Mouse (Mus musculus) stomach, embryonic 15.5 days (tissue): Measurements from ENCODE around the gene Gm10282. TPM values are rescaled to one million over a fixed set of nuclear protein-coding genes. Genes with fewer than 3 reads are reported as not detected.
A peak's percentile ranks its signal among the peaks of the same experiment; 100 is the strongest.

Experiments
- ATAC-seq: fragments of 200-750 bp; cut with Nextera tagmentation; 2 replicates; pipeline ENCODE4 v1.8.0; 2017; ENCODE audit warnings: low read depth, moderate number of reproducible peaks, moderate TSS enrichment; ENCODE audit not compliant: insufficient read depth, low FRiP score
- H3K27ac ChIP-seq: fragments of 300-500 bp; sonication (generic); 2 replicates; pipeline ENCODE4 v1.5.1; 2015; ENCODE audit warnings: mild to moderate bottlenecking, inconsistent platforms
- H3K27me3 ChIP-seq: fragments of 300-500 bp; sonication (generic); replicated peaks from 2 replicates; pipeline ENCODE4 v1.6.1; 2015; ENCODE audit warnings: inconsistent platforms
- H3K36me3 ChIP-seq: fragments of 300-500 bp; sonication (generic); 2 replicates; pipeline ENCODE4 v1.6.1; 2015; ENCODE audit warnings: inconsistent platforms
- H3K4me1 ChIP-seq: fragments of 300-500 bp; sonication (generic); 2 replicates; pipeline ENCODE4 v1.6.1; 2015; ENCODE audit warnings: inconsistent platforms
- H3K4me2 ChIP-seq: fragments of 300-500 bp; sonication (generic); 2 replicates; pipeline ENCODE4 v1.6.1; 2015; ENCODE audit warnings: mild to moderate bottlenecking, inconsistent platforms
- H3K4me3 ChIP-seq: fragments of 300-500 bp; sonication (generic); replicated peaks from 2 replicates; pipeline ENCODE4 v1.5.1; 2015; ENCODE audit warnings: inconsistent platforms
- H3K9ac ChIP-seq: fragments of 300-500 bp; sonication (generic); 2 replicates; pipeline ENCODE4 v1.6.1; 2015; ENCODE audit warnings: inconsistent platforms
- H3K9me3 ChIP-seq: fragments of 300-500 bp; sonication (generic); 2 replicates; pipeline ENCODE4 v1.6.1; 2016; ENCODE audit warnings: inconsistent platforms
- WGBS: fragments of 180-500 bp; shearing (Covaris S2); methylation state at CpG from one replicate; pipeline ENCODE4 v1.1.7; 2015; 5-methylcytosine and 5-hydroxymethylcytosine counted together
- polyA plus RNA-seq: library from polyadenylated mRNA; unstranded; fragments of >200 nt; fragmentation: Nextera tagmentation; extraction: Ambion mirVana; gene quantifications from 2 replicates; pipeline ENCODE4 v1.2.1, GENCODE M21; 2015

The Gm10282 gene
- polyA plus RNA-seq, 1 experiment from 2014 or later = 43.6 TPM

GRCm38 (mm10) chr8:72308276-72308675, 3.2 kb upstream of the Gm10282 start:
- ATAC-seq = 0 out of 2 replicates have a peak, but pooled peaks have one; percentile 23
- no peaks in the 10 kb centered on the region for H3K9me3 ChIP-seq
- no peak overlapping the region for H3K27ac ChIP-seq
- H3K36me3 ChIP-seq = no peaks in the 10 kb centered on the region
- H3K27me3 ChIP-seq = no peaks in the 10 kb centered on the region
- no peak overlapping the region for H3K9ac ChIP-seq
- WGBS = 54% methylated on average over 6 of the region's 6 CpGs
- H3K4me1 ChIP-seq = peaks cover 6% of the 10 kb centered on the region; the same call in 1 of the 2 replicates
- no peak overlapping the region for H3K4me2 ChIP-seq
- no peak overlapping the region for H3K4me3 ChIP-seq

- WGBS = 70% methylated on average over 5 of the region's 5 CpGs
- Histone ChIP-seq H3K4me2 (no peak overlapping the region), H3K9ac (no peak overlapping the region), H3K4me3 (no peak overlapping the region), H3K4me1 (peaks cover 9% of the 10 kb centered on the region; the same call in 1 of the 2 replicates), H3K9me3 (no peaks in the 10 kb centered on the region), H3K27me3 (no peaks in the 10 kb centered on the region), H3K36me3 (no peaks in the 10 kb centered on the region), H3K27ac (no peak overlapping the region)
- ATAC-seq = peak; percentile 34; the same call in 1 of the 2 replicates
These were observed 1.9 kb upstream of the Gm10282 start for GRCm38 (mm10) chr8:72306913-72307312.

- no peak for ATAC-seq
- Histone ChIP-seq H3K9me3 (no peaks in the 10 kb centered on the region), H3K27me3 (no peaks in the 10 kb centered on the region), H3K4me3 (no peak overlapping the region), H3K27ac (no peak overlapping the region), H3K9ac (no peak overlapping the region), H3K4me2 (0 out of 2 replicates have a peak overlapping the region, but pooled peaks have one; percentile 3), H3K4me1 (0 out of 2 replicates have a peak, but pooled peaks cover 4% of the 10 kb centered on the region), H3K36me3 (no peaks in the 10 kb centered on the region)
- 41% methylated on average over 8 of the region's 8 CpGs for WGBS
These were observed 1.4 kb downstream of the Gm10282 start for GRCm38 (mm10) chr8:72303633-72304032.

GRCm38 (mm10) chr8:72302986-72303612, 2.0 kb downstream of the Gm10282 start:
- no peaks in the 10 kb centered on the region for H3K27me3 ChIP-seq

GRCm38 (mm10) chr8:72301497-72301896, 3.6 kb downstream of the Gm10282 start:
- H3K4me2 ChIP-seq = no peak overlapping the region
- no peak for ATAC-seq
- H3K27me3 ChIP-seq = no peaks in the 10 kb centered on the region
- WGBS = 75% methylated on average over 5 of the region's 5 CpGs
- no peak overlapping the region for H3K4me3 ChIP-seq
- no peak overlapping the region for H3K27ac ChIP-seq
- H3K9ac ChIP-seq = no peak overlapping the region
- no peaks in the 10 kb centered on the region for H3K9me3 ChIP-seq
- no peaks in the 10 kb centered on the region for H3K36me3 ChIP-seq
- H3K4me1 ChIP-seq = 0 out of 2 replicates have a peak, but pooled peaks cover 4% of the 10 kb centered on the region

More at GRCm38 (mm10) chr8:72302986-72303612, 2.0 kb downstream of the Gm10282 start:
- ATAC-seq = no peak
- no peaks in the 10 kb centered on the region for H3K36me3 ChIP-seq
- no peak overlapping the region for H3K4me2 ChIP-seq
- H3K9me3 ChIP-seq = no peaks in the 10 kb centered on the region
- H3K27ac ChIP-seq = 0 out of 2 replicates have a peak overlapping the region, but pooled peaks have one; percentile 16
- 62% methylated on average over 8 of the region's 8 CpGs for WGBS
- H3K9ac ChIP-seq = no peak overlapping the region
- H3K4me3 ChIP-seq = no peak overlapping the region
- 0 out of 2 replicates have a peak, but pooled peaks cover 4% of the 10 kb centered on the region for H3K4me1 ChIP-seq

GRCm38 (mm10) chr8:72300654-72301400, 4.2 kb downstream of the Gm10282 start:
- H3K9ac ChIP-seq = no peak overlapping the region
- H3K4me3 ChIP-seq = no peak overlapping the region
- ATAC-seq = no peak
- H3K4me1 ChIP-seq = 0 out of 2 replicates have a peak, but pooled peaks cover 4% of the 10 kb centered on the region
- WGBS = 77% methylated on average over 9 of the region's 9 CpGs
- no peak overlapping the region for H3K27ac ChIP-seq
- no peaks in the 10 kb centered on the region for H3K9me3 ChIP-seq
- H3K27me3 ChIP-seq = no peaks in the 10 kb centered on the region
- no peak overlapping the region for H3K4me2 ChIP-seq
- H3K36me3 ChIP-seq = no peaks in the 10 kb centered on the region

- 90% methylated on average over 1 of the region's 1 CpGs for WGBS
- no peak overlapping the region for H3K9ac ChIP-seq
- ATAC-seq = no peak
- H3K9me3 ChIP-seq = no peaks in the 10 kb centered on the region
- H3K4me2 ChIP-seq = no peak overlapping the region
- H3K27me3 ChIP-seq = no peaks in the 10 kb centered on the region
- peaks cover 10% of the 10 kb centered on the region for H3K4me1 ChIP-seq
- H3K36me3 ChIP-seq = no peaks in the 10 kb centered on the region
- no peak overlapping the region for H3K27ac ChIP-seq
- no peak overlapping the region for H3K4me3 ChIP-seq
These were observed 6.1 kb downstream of the Gm10282 start for GRCm38 (mm10) chr8:72298928-72299327.

- Histone ChIP-seq H3K9ac (no peak overlapping the region), H3K27ac (no peak overlapping the region), H3K36me3 (no peaks in the 10 kb centered on the region), H3K4me1 (peaks cover 6% of the 10 kb centered on the region), H3K27me3 (no peaks in the 10 kb centered on the region), H3K9me3 (no peaks in the 10 kb centered on the region), H3K4me2 (no peak overlapping the region), H3K4me3 (no peak overlapping the region)
- WGBS = 86% methylated on average over 8 of the region's 8 CpGs
- no peak for ATAC-seq
These were observed 8.5 kb downstream of the Gm10282 start for GRCm38 (mm10) chr8:72296561-72296960.

- 17% methylated on average over 8 of the region's 8 CpGs for WGBS
- Histone ChIP-seq H3K27me3 (no peaks in the 10 kb centered on the region), H3K4me1 (peaks cover 6% of the 10 kb centered on the region), H3K4me2 (no peak overlapping the region), H3K4me3 (no peak overlapping the region), H3K9me3 (no peaks in the 10 kb centered on the region), H3K27ac (peak overlapping the region; percentile 79), H3K36me3 (no peaks in the 10 kb centered on the region), H3K9ac (no peak overlapping the region)
- peak; percentile 90 for ATAC-seq
These were observed 9.4 kb downstream of the Gm10282 start for GRCm38 (mm10) chr8:72295679-72296078.

GRCm38 (mm10) chr8:72295125-72295524, 9.9 kb downstream of the Gm10282 start:
- 58% methylated on average over 3 of the region's 3 CpGs for WGBS
- H3K4me2 ChIP-seq = no peak overlapping the region
- ATAC-seq = no peak
- H3K27me3 ChIP-seq = no peaks in the 10 kb centered on the region
- H3K4me3 ChIP-seq = no peak overlapping the region
- no peak overlapping the region for H3K9ac ChIP-seq
- no peaks in the 10 kb centered on the region for H3K36me3 ChIP-seq
- H3K27ac ChIP-seq = peak overlapping the region; percentile 79
- H3K4me1 ChIP-seq = peaks cover 6% of the 10 kb centered on the region
- no peaks in the 10 kb centered on the region for H3K9me3 ChIP-seq

GRCm38 (mm10) chr8:72293309-72293708, 11.8 kb downstream of the Gm10282 start:
- Histone ChIP-seq H3K4me2 (no peak overlapping the region), H3K27me3 (no peaks in the 10 kb centered on the region), H3K4me3 (no peak overlapping the region), H3K36me3 (no peaks in the 10 kb centered on the region), H3K27ac (no peak overlapping the region), H3K4me1 (peaks cover 6% of the 10 kb centered on the region), H3K9ac (no peak overlapping the region), H3K9me3 (no peaks in the 10 kb centered on the region)
- ATAC-seq = no peak

GRCm38 (mm10) chr8:72291104-72291503, 14.0 kb downstream of the Gm10282 start:
- Histone ChIP-seq H3K9ac (no peak overlapping the region), H3K27me3 (no peaks in the 10 kb centered on the region), H3K4me3 (no peak overlapping the region), H3K36me3 (no peaks in the 10 kb centered on the region), H3K4me1 (peaks cover 6% of the 10 kb centered on the region), H3K4me2 (no peak overlapping the region), H3K27ac (no peak overlapping the region), H3K9me3 (no peaks in the 10 kb centered on the region)
- ATAC-seq = no peak
- WGBS = 73% methylated on average over 2 of the region's 2 CpGs
